Mouse (Mus musculus): ENCODE results near the gene Trip10.

The Trip10 gene

GRCm38 (mm10) chr17:57290001-57290670 is 40.9 kb downstream of the Trip10 start:
- in situ Hi-C loops (cut with MboI) = no loop called here

DNA sequence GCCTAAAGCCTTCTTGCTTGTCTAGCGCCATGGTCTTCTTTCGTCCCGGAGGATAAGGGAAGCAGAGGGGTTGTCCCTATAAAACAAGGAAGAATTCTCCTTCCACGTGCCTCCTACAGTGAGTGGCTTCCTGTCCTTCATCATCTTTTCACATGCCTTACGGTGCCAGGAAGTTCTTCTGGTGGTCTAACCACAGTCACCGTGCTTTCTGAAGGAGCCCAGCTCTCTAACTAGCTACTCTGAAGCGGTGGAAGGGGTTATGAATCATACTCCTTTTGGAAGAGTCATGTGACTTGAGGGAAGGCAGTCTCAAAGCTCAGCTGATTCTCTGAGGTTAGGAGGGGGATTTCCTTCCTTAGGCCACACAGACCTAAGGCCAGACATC is 41.4 kb downstream of the Trip10 start:
- in situ Hi-C loops (cut with MboI) = no loop called here

DNA sequence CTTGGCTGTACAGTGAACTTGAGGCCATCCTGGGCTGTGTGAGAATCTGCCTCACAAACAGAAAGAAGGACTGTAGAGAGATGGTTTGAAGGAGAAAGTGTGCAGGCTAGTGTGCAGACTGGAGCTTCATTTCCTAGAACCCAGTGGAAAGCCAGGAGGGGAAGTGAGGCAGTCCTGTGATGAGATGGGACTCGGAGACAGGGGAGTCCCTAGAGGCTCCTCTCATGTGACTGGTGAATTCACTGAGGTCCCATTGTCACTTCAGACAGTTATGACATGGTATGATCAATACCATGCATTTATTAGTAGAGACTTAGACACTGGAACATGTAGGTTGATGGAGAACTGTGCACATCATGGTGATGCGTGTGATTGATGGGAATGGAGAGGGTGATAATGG is 43.0 kb downstream of the Trip10 start:
- in situ Hi-C loops (cut with MboI) = no loop called here

DNA sequence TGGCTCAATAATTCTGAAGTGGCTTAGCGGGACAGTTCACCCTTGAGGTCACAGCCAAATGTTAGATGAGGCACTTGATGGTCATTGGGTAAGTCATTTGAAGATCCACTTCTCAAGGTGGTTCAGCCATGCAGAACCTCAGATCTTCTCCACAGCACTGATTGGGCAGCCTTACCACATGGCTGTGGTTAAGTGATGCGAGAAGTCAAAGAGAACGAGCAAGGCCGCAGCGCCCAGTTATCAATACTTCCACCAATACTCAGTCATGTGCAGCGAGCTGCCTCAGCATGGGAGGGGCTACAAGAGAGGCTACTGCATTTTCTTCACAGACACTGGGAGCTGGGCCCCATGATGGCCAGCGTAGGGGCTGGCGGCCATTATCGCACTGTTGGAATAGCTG is 43.7 kb downstream of the Trip10 start:
- in situ Hi-C loops (cut with MboI) = no loop called here

GRCm38 (mm10) chr17:57295935-57296334 is 46.7 kb downstream of the Trip10 start:
- in situ Hi-C loops (cut with MboI) = no loop called here

GRCm38 (mm10) chr17:57297040-57297439 is 47.8 kb downstream of the Trip10 start:
- in situ Hi-C loops (cut with MboI) = no loop called here

- in situ Hi-C loops (cut with MboI) = no loop called here
These were observed 56.3 kb downstream of the Trip10 start for GRCm38 (mm10) chr17:57305593-57305992.

DNA sequence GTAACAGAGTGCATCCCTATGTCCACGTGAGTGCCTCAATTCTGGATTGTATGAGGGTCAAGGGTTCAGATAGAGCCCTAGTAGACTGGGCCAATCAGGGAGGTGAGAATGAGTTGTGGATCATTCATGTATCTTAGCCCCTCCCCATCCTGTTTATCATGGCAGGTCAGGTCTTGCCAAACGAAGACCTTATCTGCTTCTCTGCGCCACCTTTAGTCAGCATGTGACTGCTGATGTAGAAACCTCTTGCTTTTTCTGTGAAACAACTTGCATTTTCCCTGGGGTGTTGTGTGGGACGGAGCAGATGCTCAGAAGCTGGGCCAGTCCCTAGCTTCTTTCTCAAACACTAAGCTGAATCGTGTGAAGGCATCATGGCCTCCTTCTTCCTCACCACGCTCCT is 57.8 kb downstream of the Trip10 start:
- in situ Hi-C loops (cut with MboI) = no loop called here

- in situ Hi-C loops (cut with MboI) = no loop called here
These were observed 62.5 kb downstream of the Trip10 start for GRCm38 (mm10) chr17:57311801-57312200.

Measured in mature B cell (primary cell).